Mouse (Mus musculus): ENCODE results near the gene Zfp941. TPM values are rescaled to one million over a fixed set of nuclear protein-coding genes. Genes with fewer than 3 reads are reported as not detected.
A peak's percentile ranks its signal among the peaks of the same experiment; 100 is the strongest.

The Zfp941 gene
- polyA plus RNA-seq, 1 experiment from 2014 or later, result 0.14 TPM

DNA sequence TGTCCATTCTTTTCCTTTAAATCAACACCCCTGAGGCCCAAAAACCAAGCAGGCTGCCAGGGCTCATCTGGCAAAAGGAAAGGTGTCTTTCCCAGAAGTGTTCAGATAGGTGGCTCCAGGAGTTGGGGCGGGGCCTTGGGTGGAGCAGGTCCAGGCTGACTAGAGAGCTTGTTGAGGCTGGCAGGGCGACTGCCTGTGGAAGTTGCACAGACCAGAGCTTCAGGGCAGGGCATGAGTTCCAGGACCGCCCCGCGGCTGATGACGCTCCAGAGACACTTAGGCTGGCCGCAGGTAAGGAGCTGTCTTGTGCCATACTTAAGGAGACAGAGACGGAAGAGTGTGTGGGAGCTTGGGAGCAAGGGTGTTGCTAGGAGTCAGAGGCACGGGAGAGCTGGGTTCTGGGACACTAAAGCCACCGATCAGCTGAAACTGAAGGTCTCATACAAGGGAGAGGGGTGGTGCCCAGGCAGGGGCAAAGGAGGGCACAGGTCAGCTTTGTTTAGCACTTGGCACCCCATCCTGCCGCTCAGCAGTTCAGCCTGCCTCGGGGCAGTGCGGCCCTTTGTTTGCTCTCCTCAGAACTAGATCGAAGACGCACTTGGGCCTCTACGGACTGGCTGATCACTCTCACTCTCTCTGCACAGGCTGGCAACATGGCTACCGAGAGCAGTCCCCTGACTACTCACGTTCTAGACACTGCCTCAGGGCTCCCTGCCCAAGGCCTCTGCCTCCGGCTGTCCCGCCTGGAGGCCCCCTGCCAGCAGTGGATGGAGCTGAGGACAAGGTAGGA lies 13.2 kb upstream of the Zfp941 start, which contains the start of gene Urah:
Gene Urah (plus strand): TSS at position 51 of the 790 bp plus-strand sequence.
- DNase-seq (peak; percentile 69), ATAC-seq (peak; percentile 91)
- peak within 1 kb of the TSS; percentile 34 for H3K4me3 ChIP-seq (ENCODE audit: low read depth, low read length)
- 52% methylated on average over 20 of the region's 20 CpGs for WGBS (ENCODE audit: insufficient replicate concordance)
- no peaks in the 10 kb centered on the region for H3K27me3 ChIP-seq (ENCODE audit: insufficient read depth, low read length)
- peak within 1 kb of the TSS; percentile 87 for H3K27ac ChIP-seq (ENCODE audit: low read depth)
- TF ChIP-seq EP300 (IDR thresholded peaks at IDR 0.05; ENCODE audit: low read depth) (no peak), CTCF (IDR thresholded peaks at IDR 0.05; ENCODE audit: low read depth) (no peak)
- no peaks in the 10 kb centered on the region for H3K4me1 ChIP-seq (ENCODE audit: insufficient read depth)
- peak within 1 kb of the TSS; percentile 36; the same call in 1 of the 2 replicates for H3K9ac ChIP-seq (replicated peaks)
- no peaks in the 10 kb centered on the region for H3K9me3 ChIP-seq (ENCODE audit: low read length)
- H3K36me3 ChIP-seq (replicated peaks; ENCODE audit: insufficient read depth, low read length), result no peaks in the 10 kb centered on the region
- peak within 1 kb of the TSS; percentile 50 for H3K4me2 ChIP-seq (ENCODE audit: low read depth, low read length)

GRCm38 (mm10) chr7:140833341-140833740 lies 11.4 kb upstream of the Zfp941 start:
- H3K4me1 ChIP-seq (ENCODE audit: insufficient read depth), result no peaks in the 10 kb centered on the region
- 65% methylated on average over 4 of the region's 4 CpGs for WGBS (ENCODE audit: insufficient replicate concordance)

DNA sequence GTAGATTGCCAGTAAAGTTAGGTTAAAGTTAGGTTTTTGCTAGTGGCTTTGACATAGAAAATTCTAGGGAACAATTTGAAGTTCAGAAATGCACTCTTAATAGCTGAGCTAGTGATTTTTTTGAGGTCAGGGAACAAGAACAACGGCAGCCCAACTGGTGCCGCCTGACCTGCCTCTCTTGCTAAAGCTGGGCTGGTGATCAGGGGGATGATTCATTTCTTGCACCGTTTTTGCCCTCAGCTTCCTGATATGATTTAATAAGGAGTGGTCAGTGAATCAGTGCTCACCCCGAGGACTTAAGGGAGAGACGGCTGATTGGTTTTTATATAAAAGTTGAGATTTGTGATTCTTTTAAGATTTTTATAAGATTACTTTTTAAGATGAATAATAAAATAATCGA lies 9.5 kb upstream of the Zfp941 start:
- DNase-seq, result no peak
- Histone ChIP-seq H3K9me3 (ENCODE audit: low read length) (no peaks in the 10 kb centered on the region), H3K9ac (replicated peaks) (no peak overlapping the region), H3K27me3 (ENCODE audit: insufficient read depth, low read length) (no peaks in the 10 kb centered on the region), H3K4me3 (ENCODE audit: low read depth, low read length) (no peak overlapping the region), H3K4me2 (ENCODE audit: low read depth, low read length) (no peak overlapping the region), H3K36me3 (replicated peaks; ENCODE audit: insufficient read depth, low read length) (no peaks in the 10 kb centered on the region), H3K4me1 (ENCODE audit: insufficient read depth) (no peaks in the 10 kb centered on the region), H3K27ac (ENCODE audit: low read depth) (no peak overlapping the region)
- ATAC-seq, result no peak
- 55% methylated on average over 6 of the region's 6 CpGs for WGBS (ENCODE audit: insufficient replicate concordance)
- TF ChIP-seq CTCF (IDR thresholded peaks at IDR 0.05; ENCODE audit: low read depth) (no peak), EP300 (IDR thresholded peaks at IDR 0.05; ENCODE audit: low read depth) (no peak)

More at GRCm38 (mm10) chr7:140833341-140833740, 11.4 kb upstream of the Zfp941 start:
- Histone ChIP-seq H3K27ac (ENCODE audit: low read depth) (no peak overlapping the region), H3K9ac (replicated peaks) (no peak overlapping the region), H3K4me3 (ENCODE audit: low read depth, low read length) (no peak overlapping the region), H3K27me3 (ENCODE audit: insufficient read depth, low read length) (no peaks in the 10 kb centered on the region), H3K4me2 (ENCODE audit: low read depth, low read length) (no peak overlapping the region), H3K9me3 (ENCODE audit: low read length) (no peaks in the 10 kb centered on the region), H3K36me3 (replicated peaks; ENCODE audit: insufficient read depth, low read length) (no peaks in the 10 kb centered on the region)
- TF ChIP-seq EP300 (IDR thresholded peaks at IDR 0.05; ENCODE audit: low read depth) (no peak), CTCF (IDR thresholded peaks at IDR 0.05; ENCODE audit: low read depth) (no peak)
- no peak for DNase-seq
- ATAC-seq, result no peak

DNA sequence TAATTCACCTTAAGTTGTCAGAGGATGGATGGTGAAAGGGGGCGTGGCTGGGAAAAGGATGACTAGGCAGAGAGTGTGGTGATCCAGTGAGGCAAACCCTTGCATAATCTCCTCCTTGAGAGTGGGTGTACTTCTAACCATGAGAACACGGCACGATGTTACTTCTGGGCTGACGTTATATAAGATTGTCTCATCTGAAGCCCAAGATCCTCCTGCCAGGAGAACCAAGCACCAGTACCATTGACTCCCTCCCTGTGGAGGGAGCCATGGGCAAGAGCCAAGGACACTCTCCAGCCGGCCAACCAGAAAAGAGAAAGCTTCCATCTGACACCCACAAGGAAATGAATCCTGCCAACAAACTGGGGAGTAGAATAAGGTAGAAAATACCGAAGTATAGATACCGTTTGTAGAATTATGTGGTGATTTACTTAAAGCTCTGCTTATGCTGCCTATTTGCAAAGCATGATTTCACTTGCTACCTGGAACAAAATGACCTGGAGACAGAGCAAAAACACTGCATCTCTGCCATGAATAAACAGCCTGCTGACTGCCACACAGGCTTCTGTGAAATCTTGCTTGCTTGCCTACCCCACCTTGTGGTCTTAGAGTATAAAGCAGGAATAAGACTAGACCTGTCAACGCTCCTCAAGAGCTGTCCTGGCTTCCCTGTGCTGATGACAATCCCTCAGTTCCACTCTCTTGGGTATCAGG lies 6.3 kb upstream of the Zfp941 start:
- H3K4me1 ChIP-seq (ENCODE audit: insufficient read depth), result no peaks in the 10 kb centered on the region
- peak; percentile 87 for ATAC-seq
- H3K4me3 ChIP-seq (ENCODE audit: low read depth, low read length), result no peak overlapping the region

GRCm38 (mm10) chr7:140822731-140823130 lies 753 bp upstream of the Zfp941 start:
- TF ChIP-seq CTCF (IDR thresholded peaks at IDR 0.05; ENCODE audit: low read depth) (no peak), EP300 (IDR thresholded peaks at IDR 0.05; ENCODE audit: low read depth) (no peak)
- 88% methylated on average over 4 of the region's 4 CpGs for WGBS (ENCODE audit: insufficient replicate concordance)
- H3K9ac ChIP-seq (replicated peaks), result no peak overlapping the region
- no peak overlapping the region for H3K27ac ChIP-seq (ENCODE audit: low read depth)
- H3K27me3 ChIP-seq (ENCODE audit: insufficient read depth, low read length), result no peaks in the 10 kb centered on the region
- H3K4me2 ChIP-seq (ENCODE audit: low read depth, low read length), result no peak overlapping the region
- no peaks in the 10 kb centered on the region; the same call in 1 of the 2 replicates for H3K4me1 ChIP-seq (ENCODE audit: insufficient read depth)
- no peak for DNase-seq
- H3K36me3 ChIP-seq (replicated peaks; ENCODE audit: insufficient read depth, low read length), result no peaks in the 10 kb centered on the region
- ATAC-seq, result no peak
- no peaks in the 10 kb centered on the region for H3K9me3 ChIP-seq (ENCODE audit: low read length)
- H3K4me3 ChIP-seq (ENCODE audit: low read depth, low read length), result no peak overlapping the region

More for the DNA sequence above, 6.3 kb upstream of the Zfp941 start:
- peak; percentile 62 for DNase-seq
- TF ChIP-seq EP300 (IDR thresholded peaks at IDR 0.05; ENCODE audit: low read depth), result no peak
- peak; percentile 67 for TF ChIP-seq CTCF (IDR thresholded peaks at IDR 0.05; ENCODE audit: low read depth)
- 24% methylated on average over 8 of the region's 8 CpGs for WGBS (ENCODE audit: insufficient replicate concordance)
- no peaks in the 10 kb centered on the region for H3K27me3 ChIP-seq (ENCODE audit: insufficient read depth, low read length)
- H3K4me2 ChIP-seq (ENCODE audit: low read depth, low read length), result peak overlapping the region; percentile 36
- no peaks in the 10 kb centered on the region for H3K36me3 ChIP-seq (replicated peaks; ENCODE audit: insufficient read depth, low read length)
- no peak overlapping the region for H3K9ac ChIP-seq (replicated peaks)
- no peaks in the 10 kb centered on the region for H3K9me3 ChIP-seq (ENCODE audit: low read length)
- 0 out of 2 replicates have a peak overlapping the region, but pooled peaks have one; percentile 17 for H3K27ac ChIP-seq (ENCODE audit: low read depth)

DNA sequence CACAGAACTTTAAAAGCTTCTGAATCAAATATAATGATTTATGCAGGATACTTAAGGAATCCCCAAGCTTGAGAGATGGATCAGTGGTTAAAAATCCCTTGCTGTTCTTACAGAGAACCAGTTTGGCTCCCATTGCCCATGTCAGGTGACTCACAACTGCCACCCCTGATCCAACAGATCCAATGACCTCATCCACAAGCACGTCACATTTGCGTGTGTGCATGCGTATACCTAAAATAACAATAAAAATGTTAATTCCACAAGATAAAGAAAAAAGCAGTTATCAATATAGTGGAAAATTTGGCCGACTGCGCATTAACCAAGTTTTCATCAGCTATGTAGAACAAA lies 699 bp downstream of the Zfp941 start:
- Histone ChIP-seq H3K9ac (replicated peaks) (no peak overlapping the region), H3K4me2 (ENCODE audit: low read depth, low read length) (peak overlapping the region; percentile 76), H3K4me1 (ENCODE audit: insufficient read depth) (no peaks in the 10 kb centered on the region; the same call in 1 of the 2 replicates), H3K4me3 (ENCODE audit: low read depth, low read length) (no peak overlapping the region), H3K36me3 (replicated peaks; ENCODE audit: insufficient read depth, low read length) (no peaks in the 10 kb centered on the region), H3K27me3 (ENCODE audit: insufficient read depth, low read length) (no peaks in the 10 kb centered on the region), H3K9me3 (ENCODE audit: low read length) (no peaks in the 10 kb centered on the region), H3K27ac (ENCODE audit: low read depth) (no peak overlapping the region)
- ATAC-seq (no peak), DNase-seq (no peak)
- WGBS (ENCODE audit: insufficient replicate concordance), result 60% methylated on average over 5 of the region's 5 CpGs
- TF ChIP-seq EP300 (IDR thresholded peaks at IDR 0.05; ENCODE audit: low read depth) (no peak), CTCF (IDR thresholded peaks at IDR 0.05; ENCODE audit: low read depth) (no peak)

All from liver, postnatal 0 days (tissue).